Mouse (Mus musculus) forebrain, embryonic 15.5 days (tissue): ENCODE measurements around the gene Rapsn. TPM values are rescaled to one million over a fixed set of nuclear protein-coding genes. Genes with fewer than 3 reads are reported as not detected.
"Not testable (repeated sequence)": the region's sequence is repeated elsewhere in the genome, so short reads cannot be mapped to it uniquely, and the experiment has no call there.

Source experiments
- ATAC-seq: fragments of 200-750 bp; cut with Nextera tagmentation; replicated peaks from 2 replicates; pipeline ENCODE4 v1.8.0; 2017; ENCODE audit warnings: mild to moderate bottlenecking, moderate TSS enrichment, moderate library complexity
- H3K27ac ChIP-seq: fragments of 300-500 bp; sonication (generic); replicated peaks from 2 replicates; pipeline ENCODE4 v1.5.1; 2015; ENCODE audit warnings: mild to moderate bottlenecking, inconsistent platforms
- H3K27me3 ChIP-seq: fragments of 300-500 bp; sonication (generic); 2 replicates; pipeline ENCODE4 v1.6.1; 2015; ENCODE audit warnings: inconsistent platforms
- H3K36me3 ChIP-seq: fragments of 300-500 bp; sonication (generic); 2 replicates; pipeline ENCODE4 v1.6.1; 2015; ENCODE audit warnings: mild to moderate bottlenecking, inconsistent platforms
- H3K4me1 ChIP-seq: fragments of 300-500 bp; sonication (generic); 2 replicates; pipeline ENCODE4 v1.6.1; 2015; ENCODE audit warnings: inconsistent platforms
- H3K4me2 ChIP-seq: fragments of 300-500 bp; sonication (generic); replicated peaks from 2 replicates; pipeline ENCODE4 v1.6.1; 2015; ENCODE audit warnings: mild to moderate bottlenecking, inconsistent platforms
- H3K4me3 ChIP-seq: fragments of 300-500 bp; sonication (generic); 2 replicates; pipeline ENCODE4 v1.5.1; 2015; ENCODE audit warnings: mild to moderate bottlenecking, inconsistent platforms
- H3K9ac ChIP-seq: fragments of 300-500 bp; sonication (generic); replicated peaks from 2 replicates; pipeline ENCODE4 v1.6.1; 2015; ENCODE audit warnings: mild to moderate bottlenecking, inconsistent platforms
- H3K9me3 ChIP-seq: fragments of 300-500 bp; sonication (generic); 2 replicates; pipeline ENCODE4 v1.6.1; 2016; ENCODE audit warnings: inconsistent platforms
- WGBS: fragments of 180-500 bp; shearing (Covaris S2); methylation state at CpG from one replicate; pipeline ENCODE4 v1.1.7; 2015; ENCODE audit warnings: mixed read lengths; 5-methylcytosine and 5-hydroxymethylcytosine counted together
- polyA plus RNA-seq: library from polyadenylated mRNA; unstranded; fragments of >200 nt; fragmentation: Nextera tagmentation; extraction: Ambion mirVana; gene quantifications from 2 replicates; pipeline ENCODE4 v1.2.1, GENCODE M21; 2015

Rapsn gene
- 0.63 and 0.74 TPM in 2 replicates for polyA plus RNA-seq

DNA sequence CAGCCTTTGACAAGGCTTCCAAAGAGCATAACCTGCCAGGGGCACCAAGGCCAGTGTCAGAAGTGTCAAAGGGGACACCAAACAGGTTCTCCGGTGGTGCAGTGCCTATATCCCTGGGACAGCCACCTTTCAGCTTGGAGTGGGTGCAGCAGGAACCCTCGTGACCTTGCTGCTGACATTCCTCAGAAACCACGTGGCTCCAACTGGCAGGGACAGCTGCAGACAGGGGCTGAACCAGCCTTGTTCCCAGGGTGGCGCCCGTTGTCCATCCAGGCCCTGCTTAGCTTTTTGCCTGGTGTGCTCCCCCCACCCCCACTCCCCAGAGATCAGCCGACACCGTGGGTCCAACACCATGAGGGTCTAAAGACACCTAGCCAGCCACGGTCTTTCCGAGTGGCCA is at the start of gene Rapsn:
Gene Rapsn, plus strand, starts transcription at position 236 of the 400 bp plus-strand sequence.
- H3K9ac ChIP-seq: no peak within 1 kb of the TSS
- H3K4me1 ChIP-seq: no peaks in the 10 kb centered on the region
- WGBS: 73% methylated on average over 9 of the region's 9 CpGs
- H3K9me3 ChIP-seq: no peaks in the 10 kb centered on the region
- H3K27me3 ChIP-seq: no peaks in the 10 kb centered on the region
- H3K4me3 ChIP-seq: no peak within 1 kb of the TSS
- H3K36me3 ChIP-seq: no peaks in the 10 kb centered on the region
- no peak within 1 kb of the TSS for H3K27ac ChIP-seq
- no peak within 1 kb of the TSS for H3K4me2 ChIP-seq
- ATAC-seq: no peak

DNA sequence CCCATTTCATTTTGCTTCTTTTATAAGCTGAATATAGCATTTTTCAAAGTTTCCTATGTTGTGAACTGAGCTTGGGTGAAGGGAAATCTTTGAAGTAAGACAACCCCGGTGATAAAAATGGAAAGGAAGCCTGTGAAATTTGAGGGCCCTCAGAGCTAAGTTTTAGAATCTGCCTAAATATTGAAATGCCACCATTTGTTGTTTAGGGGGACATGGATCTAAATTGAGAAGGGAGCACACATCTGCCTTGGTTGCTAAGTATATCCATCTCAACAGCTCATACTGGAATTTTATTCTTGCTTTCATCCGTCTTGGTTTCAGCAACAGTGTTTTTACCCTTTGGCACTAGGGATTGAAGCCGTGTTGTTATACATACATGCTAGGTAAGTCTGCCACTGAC is 49.4 kb upstream of the Rapsn start:
- H3K27ac ChIP-seq: no peak overlapping the region
- no peaks in the 10 kb centered on the region for H3K36me3 ChIP-seq
- H3K4me2 ChIP-seq: no peak overlapping the region
- no peaks in the 10 kb centered on the region for H3K27me3 ChIP-seq
- no peaks in the 10 kb centered on the region for H3K9me3 ChIP-seq
- no peak overlapping the region for H3K9ac ChIP-seq
- no peaks in the 10 kb centered on the region for H3K4me1 ChIP-seq
- ATAC-seq: no peak
- 92% methylated on average over 3 of the region's 3 CpGs for WGBS
- no peak overlapping the region for H3K4me3 ChIP-seq

DNA sequence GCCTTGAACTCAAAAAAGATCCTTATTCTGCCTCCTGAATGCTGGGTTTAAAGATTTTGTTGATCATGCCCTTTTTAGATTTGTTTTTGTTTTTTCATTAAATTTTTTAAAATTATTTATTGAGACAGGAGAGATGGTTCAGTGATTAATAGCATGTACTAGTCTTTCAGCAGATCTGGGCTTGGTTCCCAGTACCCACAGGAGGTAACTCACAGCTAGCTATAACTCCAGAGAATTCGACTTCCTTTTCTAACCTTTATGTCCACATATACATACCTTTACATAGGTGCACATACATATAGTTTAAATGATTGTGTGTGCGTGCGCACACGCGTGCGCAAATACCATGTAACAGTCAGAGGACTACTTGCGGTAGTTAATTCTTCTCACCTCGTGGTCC is 26.9 kb upstream of the Rapsn start:
- H3K27me3 ChIP-seq: no peaks in the 10 kb centered on the region
- 98% methylated on average over 8 of the region's 8 CpGs for WGBS
- H3K27ac ChIP-seq: no peak overlapping the region
- H3K9ac ChIP-seq: no peak overlapping the region
- H3K36me3 ChIP-seq: peaks cover 84% of the 10 kb centered on the region
- H3K4me2 ChIP-seq: no peak overlapping the region
- ATAC-seq: no peak
- H3K4me1 ChIP-seq: no peaks in the 10 kb centered on the region
- H3K9me3 ChIP-seq: no peaks in the 10 kb centered on the region
- no peak overlapping the region for H3K4me3 ChIP-seq

DNA sequence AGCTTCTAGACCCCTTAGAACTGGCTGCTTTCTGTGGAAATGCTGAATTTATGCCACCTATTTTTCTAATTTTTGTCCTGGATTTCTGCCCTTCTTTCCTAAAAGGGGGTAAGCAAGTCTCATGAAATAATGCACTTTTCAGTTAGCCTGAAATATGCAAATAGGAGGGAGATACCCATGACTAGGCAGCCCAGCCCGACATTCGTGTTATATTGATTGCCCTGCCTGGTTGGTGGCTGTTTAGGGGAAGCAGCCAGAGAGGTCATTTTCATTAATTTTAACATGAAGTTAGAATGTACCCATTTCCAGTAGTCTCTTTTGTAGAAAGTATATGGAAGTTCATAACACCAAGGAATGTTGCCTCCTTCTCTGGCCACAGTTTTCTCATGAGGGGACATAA is 21.5 kb upstream of the Rapsn start:
- no peak overlapping the region for H3K9ac ChIP-seq
- no peaks in the 10 kb centered on the region for H3K9me3 ChIP-seq
- no peaks in the 10 kb centered on the region for H3K27me3 ChIP-seq
- no peak overlapping the region for H3K4me3 ChIP-seq
- H3K27ac ChIP-seq: no peak overlapping the region
- H3K36me3 ChIP-seq: peaks cover 66% of the 10 kb centered on the region
- H3K4me1 ChIP-seq: no peaks in the 10 kb centered on the region
- no peak overlapping the region for H3K4me2 ChIP-seq
- WGBS: 96% methylated on average over 2 of the region's 2 CpGs
- no peak for ATAC-seq

DNA sequence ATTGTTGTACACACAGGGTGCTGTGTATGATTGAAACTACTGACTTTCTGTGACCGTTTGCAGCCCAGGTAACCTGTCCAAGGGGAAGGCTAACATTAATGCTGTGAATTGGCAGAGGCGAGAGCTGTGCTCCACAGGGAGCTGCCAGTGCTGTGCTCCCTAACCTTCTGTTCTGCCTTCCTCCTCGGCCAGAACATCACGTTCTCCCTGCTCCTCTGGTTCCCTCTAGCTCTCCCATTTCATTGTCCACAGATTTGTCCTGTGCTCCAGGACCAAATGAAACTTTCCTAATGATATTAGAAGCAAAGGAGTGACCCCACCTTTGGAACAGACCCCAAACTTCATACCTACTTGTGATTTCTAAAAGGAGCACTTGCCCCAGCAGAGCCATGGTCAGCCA is 20.0 kb upstream of the Rapsn start:
- H3K4me1 ChIP-seq: no peaks in the 10 kb centered on the region
- no peak overlapping the region for H3K4me2 ChIP-seq
- H3K4me3 ChIP-seq: no peak overlapping the region
- no peak overlapping the region for H3K9ac ChIP-seq
- no peaks in the 10 kb centered on the region for H3K27me3 ChIP-seq
- 86% methylated on average over 4 of the region's 4 CpGs for WGBS
- H3K27ac ChIP-seq: no peak overlapping the region
- no peak for ATAC-seq
- H3K9me3 ChIP-seq: no peaks in the 10 kb centered on the region
- peaks cover 56% of the 10 kb centered on the region for H3K36me3 ChIP-seq

DNA sequence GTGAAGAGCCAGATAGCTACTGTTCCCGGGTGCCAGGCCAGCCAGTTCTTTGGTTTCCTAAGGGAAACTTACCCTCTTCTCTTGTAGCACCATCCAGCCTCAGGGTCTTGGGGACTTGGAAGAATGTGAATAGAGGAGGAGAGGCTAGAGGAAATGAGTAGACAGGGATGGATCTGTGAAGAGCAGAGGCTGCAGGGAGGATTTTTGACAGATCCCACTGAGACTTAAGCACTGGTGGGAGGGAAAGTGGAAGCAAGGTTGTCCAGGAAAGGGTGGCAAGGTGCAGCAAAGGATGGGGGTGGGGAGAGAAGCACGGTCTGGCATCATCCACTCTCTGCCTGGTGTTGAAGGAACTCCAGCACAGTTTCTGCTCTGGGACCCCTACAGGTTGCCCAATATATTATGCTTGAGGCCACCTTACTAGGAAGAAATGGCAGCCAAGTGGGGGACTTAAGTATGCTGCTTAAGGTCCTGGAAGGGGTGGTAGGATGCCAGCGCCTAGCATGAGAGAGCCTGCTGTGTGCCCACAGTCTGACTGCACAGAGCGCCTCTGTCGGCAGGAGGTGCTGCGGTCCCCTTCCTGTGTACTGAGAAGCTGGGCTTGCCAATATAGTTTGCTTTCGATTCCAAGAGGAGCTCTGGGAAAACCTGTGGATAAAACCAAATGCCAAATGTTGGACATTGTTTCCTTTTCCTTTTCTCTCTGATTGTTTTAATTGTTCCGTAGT is 17.2 kb upstream of the Rapsn start:
- 75% methylated on average over 8 of the region's 8 CpGs for WGBS
- Histone ChIP-seq H3K4me1 (no peaks in the 10 kb centered on the region), H3K27ac (no peak overlapping the region), H3K4me3 (no peak overlapping the region), H3K27me3 (no peaks in the 10 kb centered on the region), H3K4me2 (no peak overlapping the region), H3K9me3 (no peaks in the 10 kb centered on the region), H3K9ac (no peak overlapping the region), H3K36me3 (peaks cover 33% of the 10 kb centered on the region)
- ATAC-seq: no peak; the same call in 1 of the 2 replicates

DNA sequence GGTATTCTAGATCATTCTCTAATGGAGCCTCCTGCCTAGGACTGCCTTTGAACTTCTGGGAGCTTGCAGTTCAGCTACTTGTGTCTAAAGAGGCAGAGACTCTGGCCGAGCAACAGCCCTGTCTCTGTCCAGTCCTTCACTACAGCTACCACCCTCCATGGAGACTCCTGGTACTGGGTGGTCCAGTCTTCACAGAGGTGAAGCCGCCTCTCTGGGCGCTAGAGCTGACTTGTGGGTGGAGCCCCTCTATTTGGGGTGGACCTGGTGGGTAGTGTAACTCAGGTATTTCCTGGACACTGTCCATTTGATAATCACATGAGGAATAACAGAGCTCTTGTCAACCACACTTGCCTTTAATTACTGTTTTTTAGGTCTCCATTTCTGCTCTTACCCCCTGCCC is 15.5 kb upstream of the Rapsn start:
- Histone ChIP-seq H3K4me3 (no peak overlapping the region), H3K4me1 (no peaks in the 10 kb centered on the region), H3K27me3 (no peaks in the 10 kb centered on the region), H3K9me3 (no peaks in the 10 kb centered on the region), H3K9ac (no peak overlapping the region), H3K36me3 (peaks cover 16% of the 10 kb centered on the region), H3K4me2 (no peak overlapping the region), H3K27ac (no peak overlapping the region)
- 93% methylated on average over 3 of the region's 3 CpGs for WGBS
- no peak for ATAC-seq

DNA sequence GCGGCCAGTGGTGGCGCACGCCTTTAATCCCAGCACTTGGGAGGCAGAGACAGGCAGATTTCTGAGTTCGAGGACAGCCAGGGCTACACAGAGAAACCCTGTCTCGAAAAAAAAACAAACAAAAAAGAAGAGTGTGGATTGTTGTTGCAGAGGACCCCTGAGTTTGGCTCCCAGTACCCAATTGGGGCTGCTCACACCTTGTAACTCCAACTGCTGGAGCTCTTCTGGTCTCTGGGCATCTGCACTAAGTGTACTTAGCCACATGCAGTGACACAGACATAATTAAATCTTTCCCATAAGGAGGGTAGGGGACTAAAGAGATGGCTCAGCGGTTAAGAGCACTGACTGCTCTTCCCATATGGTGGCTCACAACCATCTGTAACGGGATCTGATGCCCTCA is 13.2 kb upstream of the Rapsn start:
- H3K9ac ChIP-seq, ATAC-seq, H3K4me1 ChIP-seq, H3K27me3 ChIP-seq, H3K36me3 ChIP-seq, H3K4me2 ChIP-seq, H3K9me3 ChIP-seq, H3K27ac ChIP-seq, H3K4me3 ChIP-seq: not testable (repeated sequence)
- WGBS: 96% methylated on average over 7 of the region's 7 CpGs

DNA sequence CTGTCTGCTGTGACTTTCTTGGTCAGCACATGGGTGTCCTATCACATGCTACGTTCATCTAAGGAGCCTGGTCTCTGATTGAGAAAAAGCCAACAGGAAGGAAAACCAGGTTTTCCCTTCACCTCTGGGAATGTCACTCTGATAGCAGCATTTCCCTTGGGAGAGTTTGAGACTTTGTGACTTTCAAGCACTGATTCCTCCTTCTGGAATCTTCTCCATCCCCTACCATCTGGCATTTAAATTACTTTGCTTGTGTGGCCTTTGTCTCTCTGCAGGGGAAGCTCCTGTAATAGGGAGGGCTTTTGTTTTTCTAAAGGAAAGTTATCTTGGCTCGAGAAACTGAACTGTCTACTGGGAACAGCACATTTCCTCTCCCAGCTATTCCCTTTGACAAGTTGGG is 12.3 kb upstream of the Rapsn start:
- ATAC-seq: no peak
- Histone ChIP-seq H3K4me1 (no peaks in the 10 kb centered on the region), H3K4me3 (no peak overlapping the region), H3K36me3 (peaks cover 5% of the 10 kb centered on the region; the same call in 1 of the 2 replicates), H3K9ac (no peak overlapping the region), H3K27me3 (no peaks in the 10 kb centered on the region), H3K4me2 (no peak overlapping the region), H3K27ac (no peak overlapping the region), H3K9me3 (no peaks in the 10 kb centered on the region)
- 67% methylated on average over 2 of the region's 2 CpGs for WGBS

DNA sequence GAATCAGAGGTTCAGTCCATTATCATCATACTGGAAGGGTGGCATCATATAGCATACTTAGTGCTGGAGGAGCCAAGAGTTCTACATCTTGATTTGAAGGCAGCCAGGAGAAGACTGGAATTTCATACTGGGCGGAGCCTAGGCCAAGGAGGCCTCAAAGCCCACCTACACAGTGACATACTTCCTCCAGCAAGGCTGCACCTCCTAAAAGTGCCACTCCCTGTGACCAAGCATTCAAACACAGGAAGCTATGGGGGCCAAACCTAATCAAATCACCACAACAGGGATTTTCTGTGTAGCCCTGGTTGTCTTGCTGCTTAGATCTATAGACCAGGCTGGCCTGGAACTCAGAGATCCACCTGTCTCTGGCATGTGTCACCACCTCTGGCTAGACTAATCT is 11.5 kb upstream of the Rapsn start:
- Histone ChIP-seq H3K4me3 (no peak overlapping the region), H3K9me3 (no peaks in the 10 kb centered on the region), H3K4me1 (no peaks in the 10 kb centered on the region), H3K27ac (no peak overlapping the region), H3K9ac (no peak overlapping the region), H3K36me3 (peaks cover 5% of the 10 kb centered on the region; the same call in 1 of the 2 replicates), H3K27me3 (no peaks in the 10 kb centered on the region), H3K4me2 (no peak overlapping the region)
- 100% methylated on average over 1 of the region's 1 CpGs for WGBS
- ATAC-seq: no peak

DNA sequence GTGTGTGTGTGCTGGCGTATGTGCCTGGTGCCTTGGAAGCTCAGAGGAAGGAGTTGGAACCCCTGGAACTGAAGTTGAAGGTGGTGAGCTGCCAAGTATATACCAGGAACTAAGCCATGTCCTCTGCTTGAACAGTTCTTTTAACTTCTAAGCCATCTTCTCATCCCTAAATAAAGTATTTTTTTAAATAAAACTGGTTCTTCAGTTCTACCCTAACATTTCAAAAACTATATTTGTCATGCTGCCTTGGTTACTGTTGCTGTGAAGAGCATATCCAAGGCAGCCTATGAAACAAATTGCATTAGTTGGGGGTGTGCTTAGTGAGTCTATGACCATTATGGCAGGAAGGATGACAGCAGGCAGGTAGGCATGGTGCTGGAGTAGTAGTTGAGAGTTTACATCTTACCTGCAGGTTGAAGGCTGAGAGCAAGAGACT is 10.3 kb upstream of the Rapsn start:
- no peak overlapping the region for H3K4me3 ChIP-seq
- 0 out of 2 replicates have a peak overlapping the region, but pooled peaks have one; percentile 7 for H3K27ac ChIP-seq
- WGBS: 74% methylated on average over 1 of the region's 1 CpGs
- no peaks in the 10 kb centered on the region for H3K27me3 ChIP-seq
- no peak for ATAC-seq
- no peaks in the 10 kb centered on the region for H3K9me3 ChIP-seq
- no peaks in the 10 kb centered on the region for H3K36me3 ChIP-seq
- H3K9ac ChIP-seq: no peak overlapping the region
- H3K4me2 ChIP-seq: no peak overlapping the region
- H3K4me1 ChIP-seq: no peaks in the 10 kb centered on the region

DNA sequence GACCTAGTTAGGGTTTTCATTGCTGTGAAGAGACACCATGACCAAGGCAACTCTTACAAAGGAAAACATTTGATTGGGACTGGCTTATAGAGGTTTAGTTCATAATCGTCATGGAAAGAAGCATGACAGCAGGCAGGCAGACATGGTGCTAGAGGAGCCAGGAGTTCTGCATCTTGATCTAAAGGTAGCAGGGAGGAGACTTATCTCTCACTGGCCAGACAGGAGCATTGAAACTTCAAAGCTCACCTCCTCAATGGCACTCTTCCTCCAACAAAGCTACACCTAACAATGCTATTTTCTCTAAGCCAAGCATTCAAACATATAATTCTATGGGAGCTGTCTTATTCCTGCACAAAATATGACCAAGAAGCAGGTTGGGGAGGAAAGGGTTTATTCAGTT is 8.9 kb upstream of the Rapsn start:
- no peaks in the 10 kb centered on the region for H3K36me3 ChIP-seq
- no peaks in the 10 kb centered on the region for H3K9me3 ChIP-seq
- no peak overlapping the region for H3K9ac ChIP-seq
- ATAC-seq: no peak
- H3K27ac ChIP-seq: no peak overlapping the region
- H3K4me1 ChIP-seq: no peaks in the 10 kb centered on the region
- WGBS: 85% methylated on average over 1 of the region's 1 CpGs
- no peak overlapping the region for H3K4me3 ChIP-seq
- no peaks in the 10 kb centered on the region for H3K27me3 ChIP-seq
- no peak overlapping the region for H3K4me2 ChIP-seq
